Mouse (Mus musculus): ENCODE results near the gene Shroom1.

Shroom1 gene

DNA sequence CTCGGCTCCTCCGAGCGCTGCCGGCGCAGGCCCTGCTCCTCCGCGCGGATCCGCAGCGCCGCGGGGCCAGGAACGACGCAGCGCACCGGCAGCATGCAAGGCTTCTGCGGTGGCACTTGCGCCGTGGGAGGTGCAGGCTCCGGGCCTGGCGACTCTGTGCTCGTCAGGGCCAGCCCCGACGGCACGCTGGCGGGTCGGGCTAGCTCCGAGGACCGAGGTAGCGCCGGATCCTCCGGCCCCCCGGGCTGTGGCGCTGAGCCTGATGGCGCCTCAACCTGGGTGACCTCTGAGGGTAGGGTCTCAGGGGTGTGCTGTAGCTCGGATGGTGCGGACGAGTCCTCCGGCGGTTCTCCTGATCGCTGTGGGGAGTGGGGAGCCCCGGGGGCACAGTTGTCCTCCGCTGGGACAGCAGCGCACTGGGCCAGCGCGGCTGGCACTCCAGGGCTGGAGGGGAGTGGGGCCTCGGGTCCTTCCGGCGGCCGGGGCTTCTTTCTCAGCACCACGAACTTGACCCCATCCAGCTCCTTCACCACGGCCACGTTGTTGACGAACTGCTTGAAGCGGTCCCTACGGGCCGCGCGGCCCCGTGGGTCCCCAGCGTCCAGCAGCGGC is 22.3 kb downstream of the Shroom1 start:
- no peak for DNase-seq (ENCODE audit: inconsistent ontology term)

GRCm38 (mm10) chr11:53479783-53480301 is 22.8 kb downstream of the Shroom1 start, which contains the start of the genes Gm9945 and Sowaha:
Gm9945 (plus strand) TSS chr11:53480166.
Sowaha (minus strand) TSS chr11:53480274.
- no peak for DNase-seq (ENCODE audit: inconsistent ontology term)

GRCm38 (mm10) chr11:53481088-53481730 is 24.2 kb downstream of the Shroom1 start:
- DNase-seq (ENCODE audit: inconsistent ontology term) = no peak

- no peak for DNase-seq (ENCODE audit: inconsistent ontology term)
Observed at GRCm38 (mm10) chr11:53483159-53483891, 26.3 kb downstream of the Shroom1 start.

DNA sequence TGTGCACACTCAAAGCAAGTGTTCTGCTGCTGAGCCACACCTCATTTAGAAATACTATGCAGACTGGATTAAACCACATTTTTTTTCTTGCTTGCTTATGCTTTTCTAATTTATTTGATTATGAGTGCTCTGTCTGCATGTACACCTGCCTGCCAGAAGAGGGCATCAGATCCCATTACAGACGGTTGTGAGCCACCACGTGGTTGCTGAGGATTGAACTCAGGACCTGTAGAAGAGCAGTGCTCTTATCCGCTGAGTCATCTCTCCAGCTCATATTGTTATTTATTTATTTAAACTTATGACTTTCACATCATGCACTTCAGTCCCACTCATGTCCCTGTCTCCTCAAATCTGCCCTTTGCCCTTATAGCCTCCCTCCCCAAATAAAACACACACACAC is 28.7 kb downstream of the Shroom1 start:
- DNase-seq (ENCODE audit: inconsistent ontology term) = no peak

- no peak for DNase-seq (ENCODE audit: inconsistent ontology term)
Observed at GRCm38 (mm10) chr11:53486351-53486750, 29.3 kb downstream of the Shroom1 start.

- DNase-seq (ENCODE audit: inconsistent ontology term) = no peak
Observed at GRCm38 (mm10) chr11:53486822-53487594, 30.0 kb downstream of the Shroom1 start.

- DNase-seq (ENCODE audit: inconsistent ontology term) = no peak
Observed at GRCm38 (mm10) chr11:53489007-53489406, 32.0 kb downstream of the Shroom1 start.

- DNase-seq (ENCODE audit: inconsistent ontology term) = no peak
Observed at GRCm38 (mm10) chr11:53489421-53489820, 32.4 kb downstream of the Shroom1 start.

GRCm38 (mm10) chr11:53491954-53492401 is 35.0 kb downstream of the Shroom1 start:
- DNase-seq (ENCODE audit: inconsistent ontology term) = peak; percentile 72

- DNase-seq (ENCODE audit: inconsistent ontology term) = peak; percentile 86
Observed at GRCm38 (mm10) chr11:53493243-53493955, 36.4 kb downstream of the Shroom1 start.

DNA sequence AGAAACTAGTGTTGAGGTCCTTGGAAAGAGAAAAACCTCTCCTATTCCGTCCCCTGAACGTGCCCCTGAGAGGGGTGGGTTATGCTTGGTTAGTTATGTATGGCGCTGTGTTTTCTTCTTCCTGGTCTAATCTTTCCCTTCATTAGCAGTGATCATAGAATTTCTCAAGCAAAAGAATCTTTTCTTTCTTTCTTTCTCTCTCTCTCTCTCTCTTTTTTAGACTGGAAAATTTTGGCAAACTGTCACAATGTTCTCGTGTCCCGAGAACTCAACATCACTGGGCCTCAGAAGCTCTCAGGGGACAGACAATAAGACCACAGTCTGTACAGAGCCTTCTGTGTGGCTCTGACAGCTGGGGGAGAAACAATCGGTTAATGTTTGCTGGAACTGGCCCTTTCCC is 38.4 kb downstream of the Shroom1 start:
- peak; percentile 66 for DNase-seq (ENCODE audit: inconsistent ontology term)

DNA sequence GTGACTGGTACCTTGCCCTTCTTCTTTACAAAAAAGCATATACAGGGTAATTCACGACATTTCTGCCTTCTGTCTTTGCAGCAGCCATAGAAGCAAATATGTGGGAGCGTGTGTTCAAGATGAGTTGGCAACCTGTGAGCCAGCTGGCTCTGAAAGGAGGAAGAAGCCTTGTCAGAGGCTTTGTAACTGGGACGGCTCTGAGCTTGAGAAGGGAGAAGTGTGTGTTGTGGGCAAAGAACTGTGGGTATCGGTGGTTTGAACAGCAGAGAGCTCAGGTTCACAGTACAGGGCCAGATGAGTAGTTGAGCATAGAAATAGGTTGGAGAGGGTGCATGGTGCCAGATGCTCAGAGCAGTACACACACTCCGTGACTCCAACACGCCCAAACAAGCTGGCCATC is 39.9 kb downstream of the Shroom1 start:
- peak; percentile 51 for DNase-seq (ENCODE audit: inconsistent ontology term)

- DNase-seq (ENCODE audit: inconsistent ontology term) = peak; percentile 85
Observed at GRCm38 (mm10) chr11:53500569-53500968, 43.6 kb downstream of the Shroom1 start.

DNA sequence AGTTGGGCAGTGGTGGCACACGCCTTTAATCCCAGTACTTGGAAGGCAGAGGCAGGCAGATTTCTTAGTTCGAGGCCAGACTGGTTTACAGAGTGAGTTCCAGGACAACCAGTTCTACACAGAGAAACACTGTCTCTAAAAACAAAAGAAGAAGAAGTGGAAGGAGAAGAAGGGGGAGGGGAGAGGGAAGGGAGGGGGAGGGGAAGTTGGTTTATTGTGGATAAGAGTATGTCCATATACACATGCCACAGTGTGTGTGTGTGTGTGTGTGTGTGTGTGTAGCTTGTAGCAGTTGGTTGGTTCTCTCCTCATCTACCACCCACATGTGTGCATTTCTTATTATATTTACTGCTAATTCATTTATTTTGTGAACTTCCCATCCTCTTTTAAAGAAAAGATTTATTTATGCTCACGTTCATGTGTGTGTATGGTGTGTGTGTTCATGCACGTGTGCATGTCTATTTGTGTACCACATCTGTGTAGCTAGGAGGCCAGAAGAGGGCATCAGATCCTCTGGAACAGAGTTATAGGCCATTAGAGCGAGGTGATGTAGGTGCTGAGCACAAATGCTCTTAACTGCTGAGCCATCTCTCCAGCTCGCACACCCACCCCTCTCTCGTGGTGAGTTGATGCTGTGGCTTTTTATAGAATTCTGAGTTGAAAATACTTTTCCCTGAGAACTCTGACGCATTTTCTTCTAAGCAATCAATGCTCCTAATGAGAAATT is 45.2 kb downstream of the Shroom1 start:
- no peak for DNase-seq (ENCODE audit: inconsistent ontology term)

GRCm38 (mm10) chr11:53503738-53504137 is 46.7 kb downstream of the Shroom1 start:
- DNase-seq (ENCODE audit: inconsistent ontology term) = no peak

DNA sequence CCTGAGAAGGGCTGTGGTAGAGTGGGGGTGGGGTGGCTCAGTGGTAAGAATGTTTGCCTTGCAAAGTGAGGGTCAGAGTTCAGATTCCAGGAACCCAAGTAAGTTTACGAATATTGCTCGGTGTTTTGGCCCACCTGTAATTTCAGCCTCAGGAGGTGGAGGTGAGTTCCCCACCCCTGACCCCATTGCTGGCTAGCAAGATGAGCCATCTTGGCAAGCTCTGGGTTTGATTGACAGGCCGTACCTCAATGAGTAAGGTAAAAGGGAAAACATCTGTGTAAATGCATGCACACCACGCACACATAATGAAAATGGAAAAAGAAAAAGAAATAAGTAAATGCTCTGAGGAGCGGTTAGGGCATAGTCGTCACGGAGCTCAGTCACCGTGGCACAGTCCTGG is 47.4 kb downstream of the Shroom1 start:
- DNase-seq (ENCODE audit: inconsistent ontology term) = no peak

GRCm38 (mm10) chr11:53505026-53505663 is 48.1 kb downstream of the Shroom1 start:
- peak; percentile 75 for DNase-seq (ENCODE audit: inconsistent ontology term)

- DNase-seq (ENCODE audit: inconsistent ontology term) = peak; percentile 70
Observed at GRCm38 (mm10) chr11:53507098-53507805, 50.2 kb downstream of the Shroom1 start.
